Mouse (Mus musculus) hindbrain, embryonic 11.5 days (tissue): ENCODE measurements around the gene Coro2a. TPM values are rescaled to one million over a fixed set of nuclear protein-coding genes. Genes with fewer than 3 reads are reported as not detected.

Experiments used
- ATAC-seq: fragments of 200-750 bp; cut with Nextera tagmentation; 2 replicates; pipeline ENCODE4 v1.8.0; 2017; ENCODE audit warnings: mild to moderate bottlenecking, moderate TSS enrichment, moderate library complexity; ENCODE audit not compliant: low FRiP score
- DNase-seq: peaks from one replicate; pipeline ENCODE4 v3.0.0-alpha.2; 2015; ENCODE audit warnings: low spot score
- H3K27ac ChIP-seq: fragments of 300-500 bp; sonication (generic); 2 replicates; pipeline ENCODE4 v1.5.1; 2014; ENCODE audit warnings: mild to moderate bottlenecking, low read depth, low read length
- H3K27me3 ChIP-seq: fragments of 300-500 bp; sonication (generic); 2 replicates; pipeline ENCODE4 v1.6.1; 2014; ENCODE audit warnings: mild to moderate bottlenecking, low read length, moderate library complexity, mixed read lengths; ENCODE audit not compliant: control insufficient read depth, insufficient read depth
- H3K36me3 ChIP-seq: fragments of 300-500 bp; sonication (generic); 2 replicates; pipeline ENCODE4 v1.6.1; 2014; ENCODE audit warnings: mild to moderate bottlenecking, low read length, moderate library complexity, mixed read lengths; ENCODE audit not compliant: control insufficient read depth, insufficient read depth
- H3K4me1 ChIP-seq: fragments of 300-500 bp; sonication (generic); replicated peaks from 2 replicates; pipeline ENCODE4 v1.6.1; 2014; ENCODE audit warnings: low read length, mixed read lengths; ENCODE audit not compliant: control insufficient read depth, insufficient read depth
- H3K4me2 ChIP-seq: fragments of 300-500 bp; sonication (generic); replicated peaks from 2 replicates; pipeline ENCODE4 v1.6.1; 2014; ENCODE audit warnings: mild to moderate bottlenecking, low read depth, low read length
- H3K4me3 ChIP-seq: fragments of 300-500 bp; sonication (generic); 2 replicates; pipeline ENCODE4 v1.5.1; 2014; ENCODE audit warnings: low read depth, low read length
- H3K9ac ChIP-seq: fragments of 300-500 bp; sonication (generic); 2 replicates; pipeline ENCODE4 v1.6.1; 2014; ENCODE audit warnings: low read depth, low read length
- H3K9me3 ChIP-seq: fragments of 300-500 bp; sonication (generic); 2 replicates; pipeline ENCODE4 v1.6.1; 2016; ENCODE audit warnings: low read length; ENCODE audit not compliant: control insufficient read depth
- WGBS: fragments of 180-500 bp; shearing (Covaris S2); extraction: QIAGEN DNeasy Blood & Tissue Kit; methylation state at CpG from one replicate; pipeline ENCODE4 v1.1.7; 2014; 5-methylcytosine and 5-hydroxymethylcytosine counted together
- polyA plus RNA-seq: library from polyadenylated mRNA; unstranded; fragments of >200 nt; fragmentation: Nextera tagmentation; extraction: Ambion mirVana; gene quantifications from 2 replicates; pipeline ENCODE4 v1.2.1, GENCODE M21; 2014

Coro2a gene
- polyA plus RNA-seq, 1 experiment from 2014 or later: 3.6 TPM

- DNase-seq (no peak), ATAC-seq (no peak)
- H3K9me3 ChIP-seq: no peaks in the 10 kb centered on the region
- no peaks in the 10 kb centered on the region for H3K36me3 ChIP-seq
- 81% methylated on average over 8 of the region's 8 CpGs for WGBS
- no peak overlapping the region for H3K4me3 ChIP-seq
- 0 out of 2 replicates have a peak, but pooled peaks cover 3% of the 10 kb centered on the region for H3K4me1 ChIP-seq
- H3K27ac ChIP-seq: no peak overlapping the region
- H3K4me2 ChIP-seq: no peak overlapping the region
- H3K9ac ChIP-seq: no peak overlapping the region
- no peaks in the 10 kb centered on the region for H3K27me3 ChIP-seq
These were observed 18.9 kb upstream of the Coro2a start for GRCm38 (mm10) chr4:46620946-46621345.

DNA sequence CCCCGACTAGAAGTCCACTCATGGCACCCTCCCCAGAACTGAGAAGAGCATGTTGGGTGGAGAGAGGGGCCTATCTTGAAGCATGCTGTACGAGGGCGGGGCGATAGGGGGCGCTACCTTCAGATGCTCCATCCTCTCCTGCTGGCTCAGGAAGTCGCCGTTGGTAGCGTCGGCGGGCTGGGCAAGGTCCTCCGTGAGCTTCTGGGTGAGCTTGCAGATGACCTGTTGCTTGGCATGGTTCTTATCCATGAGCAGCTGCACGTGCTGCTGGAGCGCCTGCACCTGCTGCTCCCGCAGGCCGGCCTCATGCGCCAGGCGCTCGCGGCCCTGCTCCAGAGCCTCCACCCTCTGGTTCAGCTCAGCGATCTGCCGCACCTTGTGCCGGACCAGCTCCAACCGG, 18.3 kb upstream of the Coro2a start:
- WGBS: 12% methylated on average over 23 of the region's 23 CpGs
- Histone ChIP-seq H3K27me3 (no peaks in the 10 kb centered on the region), H3K4me3 (no peak overlapping the region; the same call in 1 of the 2 replicates), H3K27ac (no peak overlapping the region), H3K4me1 (0 out of 2 replicates have a peak, but pooled peaks cover 3% of the 10 kb centered on the region), H3K9ac (0 out of 2 replicates have a peak overlapping the region, but pooled peaks have one; percentile 7), H3K4me2 (peak overlapping the region; percentile 29), H3K9me3 (no peaks in the 10 kb centered on the region), H3K36me3 (no peaks in the 10 kb centered on the region)
- no peak for ATAC-seq
- peak; percentile 71 for DNase-seq

- DNase-seq (no peak), ATAC-seq (no peak)
- 59% methylated on average over 11 of the region's 11 CpGs for WGBS
- no peak overlapping the region for H3K4me2 ChIP-seq
- no peak overlapping the region for H3K27ac ChIP-seq
- H3K36me3 ChIP-seq: no peaks in the 10 kb centered on the region
- no peak overlapping the region for H3K9ac ChIP-seq
- H3K9me3 ChIP-seq: no peaks in the 10 kb centered on the region
- 0 out of 2 replicates have a peak, but pooled peaks cover 3% of the 10 kb centered on the region for H3K4me1 ChIP-seq
- no peak overlapping the region for H3K4me3 ChIP-seq
- no peaks in the 10 kb centered on the region for H3K27me3 ChIP-seq
These were observed 16.3 kb upstream of the Coro2a start for GRCm38 (mm10) chr4:46618196-46618817.

DNA sequence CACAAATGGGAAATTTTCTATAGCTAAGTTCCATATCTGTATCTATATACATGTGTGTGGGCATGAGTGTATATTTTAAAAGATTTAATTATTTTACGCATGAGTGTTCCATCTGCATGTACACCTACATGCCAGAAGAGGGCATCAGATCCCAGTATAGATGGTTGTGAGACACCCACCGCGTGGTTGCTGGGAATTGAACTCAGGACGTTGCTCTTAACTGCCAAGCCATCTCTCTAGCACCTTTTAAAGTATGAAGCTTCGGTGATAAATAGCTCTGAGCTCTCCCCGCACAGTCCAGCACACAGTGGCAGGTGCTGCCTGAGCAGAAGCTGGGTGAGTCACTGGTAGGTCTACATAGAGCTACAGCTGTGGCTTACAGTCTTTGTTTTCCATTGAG, 15.4 kb upstream of the Coro2a start:
- H3K36me3 ChIP-seq: no peaks in the 10 kb centered on the region
- H3K4me1 ChIP-seq: 0 out of 2 replicates have a peak, but pooled peaks cover 3% of the 10 kb centered on the region
- no peak for DNase-seq
- no peak overlapping the region for H3K27ac ChIP-seq
- no peak for ATAC-seq
- 66% methylated on average over 6 of the region's 6 CpGs for WGBS
- no peak overlapping the region for H3K4me3 ChIP-seq
- no peaks in the 10 kb centered on the region for H3K27me3 ChIP-seq
- no peak overlapping the region for H3K4me2 ChIP-seq
- no peak overlapping the region for H3K9ac ChIP-seq
- no peaks in the 10 kb centered on the region for H3K9me3 ChIP-seq

GRCm38 (mm10) chr4:46614641-46615040, 12.6 kb upstream of the Coro2a start:
- no peak overlapping the region for H3K4me2 ChIP-seq
- no peak overlapping the region for H3K4me3 ChIP-seq
- H3K27ac ChIP-seq: no peak overlapping the region
- 81% methylated on average over 9 of the region's 9 CpGs for WGBS
- H3K4me1 ChIP-seq: no peaks in the 10 kb centered on the region
- DNase-seq: no peak
- H3K27me3 ChIP-seq: no peaks in the 10 kb centered on the region
- ATAC-seq: no peak
- H3K9me3 ChIP-seq: no peaks in the 10 kb centered on the region
- no peak overlapping the region for H3K9ac ChIP-seq
- no peaks in the 10 kb centered on the region for H3K36me3 ChIP-seq

GRCm38 (mm10) chr4:46613618-46614017, 11.6 kb upstream of the Coro2a start:
- no peak for DNase-seq
- no peaks in the 10 kb centered on the region; the same call in none of the 2 replicates for H3K27me3 ChIP-seq
- H3K36me3 ChIP-seq: no peaks in the 10 kb centered on the region
- H3K27ac ChIP-seq: no peak overlapping the region
- 84% methylated on average over 12 of the region's 12 CpGs for WGBS
- H3K4me2 ChIP-seq: no peak overlapping the region
- H3K4me3 ChIP-seq: no peak overlapping the region
- no peaks in the 10 kb centered on the region for H3K9me3 ChIP-seq
- no peak overlapping the region for H3K9ac ChIP-seq
- ATAC-seq: no peak
- H3K4me1 ChIP-seq: no peaks in the 10 kb centered on the region

DNA sequence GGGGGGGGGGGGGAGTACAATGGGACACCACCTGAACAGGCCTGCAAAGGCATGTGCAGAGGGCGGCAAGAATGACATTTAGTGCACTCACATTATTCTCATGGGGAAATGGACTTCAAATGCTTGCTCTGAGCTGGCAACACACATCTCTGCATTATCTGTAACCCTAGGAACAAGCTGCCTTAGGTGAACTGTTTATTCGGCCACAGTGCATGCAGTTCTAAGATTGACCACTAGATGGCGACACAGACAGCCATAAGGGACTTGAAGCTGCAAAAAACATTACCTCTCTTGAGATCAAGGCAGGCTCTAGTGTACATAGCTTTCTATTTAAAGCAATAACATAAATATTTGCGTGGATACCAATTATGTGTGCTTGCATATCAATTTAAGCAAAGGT, 9.2 kb upstream of the Coro2a start:
- H3K4me1 ChIP-seq: no peaks in the 10 kb centered on the region
- H3K9me3 ChIP-seq: no peaks in the 10 kb centered on the region
- peak; percentile 50; the same call in 1 of the 2 replicates for ATAC-seq
- H3K27me3 ChIP-seq: no peaks in the 10 kb centered on the region; the same call in none of the 2 replicates
- H3K36me3 ChIP-seq: no peaks in the 10 kb centered on the region
- H3K9ac ChIP-seq: no peak overlapping the region
- H3K4me3 ChIP-seq: no peak overlapping the region
- H3K4me2 ChIP-seq: no peak overlapping the region
- 3% methylated on average over 4 of the region's 4 CpGs for WGBS
- H3K27ac ChIP-seq: no peak overlapping the region
- peak; percentile 94 for DNase-seq

- Histone ChIP-seq H3K4me2 (no peak overlapping the region), H3K9me3 (no peaks in the 10 kb centered on the region), H3K36me3 (no peaks in the 10 kb centered on the region), H3K9ac (no peak overlapping the region), H3K4me3 (no peak overlapping the region), H3K27ac (no peak overlapping the region), H3K4me1 (no peaks in the 10 kb centered on the region), H3K27me3 (no peaks in the 10 kb centered on the region; the same call in none of the 2 replicates)
- ATAC-seq (no peak), DNase-seq (no peak)
- WGBS: 76% methylated on average over 3 of the region's 3 CpGs
These were observed 5.6 kb upstream of the Coro2a start for GRCm38 (mm10) chr4:46607601-46608000.

DNA sequence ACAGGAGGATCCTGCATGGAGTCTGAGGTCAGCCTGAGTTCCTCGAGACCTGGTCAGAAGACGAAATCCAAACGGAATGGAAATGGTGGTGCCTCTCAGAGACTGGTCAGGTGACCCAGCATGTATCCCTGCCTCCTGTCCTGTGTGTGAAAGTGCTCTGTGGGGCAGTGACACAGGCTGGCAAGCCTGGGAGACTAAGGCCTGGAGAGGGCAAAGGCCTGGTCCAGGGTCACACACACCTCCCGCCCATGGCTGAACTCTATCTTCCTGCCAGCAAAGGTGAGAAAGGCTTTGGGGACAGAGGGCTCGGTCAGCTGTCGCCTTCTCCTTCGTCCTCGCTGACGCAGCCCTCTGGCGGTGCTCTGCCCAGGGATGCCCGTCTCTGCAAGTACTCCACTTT, 3.4 kb upstream of the Coro2a start:
- H3K9ac ChIP-seq: no peak overlapping the region
- no peak for ATAC-seq
- H3K4me2 ChIP-seq: no peak overlapping the region
- no peaks in the 10 kb centered on the region for H3K4me1 ChIP-seq
- H3K4me3 ChIP-seq: no peak overlapping the region
- WGBS: 63% methylated on average over 11 of the region's 11 CpGs
- no peaks in the 10 kb centered on the region for H3K36me3 ChIP-seq
- no peak overlapping the region for H3K27ac ChIP-seq
- no peak for DNase-seq
- H3K9me3 ChIP-seq: no peaks in the 10 kb centered on the region
- peaks cover 12% of the 10 kb centered on the region for H3K27me3 ChIP-seq
